Mouse (Mus musculus) CH12.LX (cell line): Measurements from ENCODE around the gene Stx8. TPM values are rescaled to one million over a fixed set of nuclear protein-coding genes. Genes with fewer than 3 reads are reported as not detected.

Experiments
- DNase-seq: peaks from one replicate; pipeline ENCODE4 v3.0.0-alpha.2; 2013; ENCODE audit errors: extremely low read depth
- H3K27ac ChIP-seq: 2 replicates; pipeline ENCODE4 v1.5.1; 2012; ENCODE audit warnings: low read depth, mild to moderate bottlenecking, control low read depth, moderate library complexity; ENCODE audit not compliant: insufficient read depth
- H3K27me3 ChIP-seq: replicated peaks from 2 replicates; pipeline ENCODE3; 2012; ENCODE audit warnings: inconsistent platforms
- H3K36me3 ChIP-seq, 2 experiments: replicated peaks in 1 of 2; 2 replicates each; pipeline versions ENCODE3 to v1.6.1; 2012; ENCODE audit warnings: inconsistent platforms in 1 of 2, low read length in 1 of 2, mild to moderate bottlenecking in 1 of 2, mixed read lengths in 1 of 2, moderate library complexity in 1 of 2; ENCODE audit not compliant: control insufficient read depth in 1 of 2, insufficient read depth in 1 of 2
- H3K4me1 ChIP-seq, 2 experiments: 2 replicates each; pipeline ENCODE4 v1.6.1; 2012; ENCODE audit warnings: inconsistent platforms in 1 of 2, moderate library complexity in 1 of 2; ENCODE audit not compliant: insufficient read depth in 2 of 2, control insufficient read depth in 1 of 2
- H3K4me2 ChIP-seq: 2 replicates; pipeline ENCODE4 v1.6.1; 2012; ENCODE audit warnings: low read depth, mild to moderate bottlenecking, control low read depth; ENCODE audit not compliant: poor library complexity, insufficient read depth, severe bottlenecking
- H3K4me3 ChIP-seq, 3 experiments: fragments of 150-350 bp in 1 of 3; sonication (generic) in 1 of 3; replicated peaks in 1 of 3; 2 replicates each; pipeline versions ENCODE3 to v1.5.1; 2011 to 2012; ENCODE audit warnings: low read depth in 2 of 3, low read length in 2 of 3, mild to moderate bottlenecking in 2 of 3, moderate library complexity in 2 of 3, control low read depth in 1 of 3, improper control_type of control experiment in 1 of 3, inconsistent platforms in 1 of 3, mixed read lengths in 1 of 3; ENCODE audit not compliant: poor library complexity in 1 of 3
- H3K79me2 ChIP-seq: replicated peaks from 2 replicates; pipeline ENCODE4 v1.6.1; 2012; ENCODE audit warnings: mild to moderate bottlenecking, moderate library complexity; ENCODE audit not compliant: control insufficient read depth, poor library complexity, insufficient read depth, severe bottlenecking; ENCODE audit errors: extremely low read depth
- H3K9ac ChIP-seq: 2 replicates; pipeline ENCODE4 v1.6.1; 2012; ENCODE audit warnings: low read depth, mild to moderate bottlenecking, control low read depth, moderate library complexity; ENCODE audit not compliant: insufficient read depth
- H3K9me3 ChIP-seq: replicated peaks from 2 replicates; pipeline ENCODE3; 2012; ENCODE audit warnings: low read length, inconsistent platforms, mixed read lengths
- CHD1 ChIP-seq: IDR thresholded peaks from 2 replicates; pipeline ENCODE4 v1.6.1; 2012; ENCODE audit warnings: low read depth, low read length, improper control_type of control experiment, inconsistent platforms
- CHD2 ChIP-seq: IDR thresholded peaks from 2 replicates; pipeline ENCODE4 v1.6.1; 2011; ENCODE audit warnings: low read length, improper control_type of control experiment
- CTCF ChIP-seq, 2 experiments: IDR thresholded peaks in 1 of 2; conservative IDR thresholded peaks in 1 of 2; 2 replicates each; pipeline ENCODE4 v1.5.1; 2011 to 2012; ENCODE audit warnings: low read depth in 2 of 2, low read length in 2 of 2, improper control_type of control experiment in 1 of 2, inconsistent platforms in 1 of 2, mild to moderate bottlenecking in 1 of 2, moderate library complexity in 1 of 2
- E2F4 ChIP-seq: IDR thresholded peaks from 2 replicates; pipeline ENCODE4 v1.6.1; 2011; ENCODE audit warnings: low read depth, low read length, improper control_type of control experiment; ENCODE audit not compliant: insufficient replicate concordance
- ELF1 ChIP-seq: IDR thresholded peaks from 2 replicates; pipeline ENCODE4 v1.6.1; 2014; ENCODE audit warnings: low read depth, mild to moderate bottlenecking, inconsistent platforms, low read length, improper control_type of control experiment
- EP300 ChIP-seq: IDR thresholded peaks from 2 replicates; pipeline ENCODE4 v1.6.1; 2011; ENCODE audit warnings: low read length, improper control_type of control experiment
- ETS1 ChIP-seq: conservative IDR thresholded peaks from 2 replicates; pipeline ENCODE4 v1.6.1; 2012; ENCODE audit warnings: low read depth, mild to moderate bottlenecking, inconsistent platforms, low read length, improper control_type of control experiment, moderate library complexity
- HCFC1 ChIP-seq: IDR thresholded peaks from 2 replicates; pipeline ENCODE4 v1.6.1; 2012; ENCODE audit warnings: low read depth, mild to moderate bottlenecking, inconsistent platforms, low read length, improper control_type of control experiment
- IRF4 ChIP-seq: IDR thresholded peaks from 2 replicates; pipeline ENCODE4 v1.6.1; 2014; ENCODE audit warnings: low read depth, mild to moderate bottlenecking, inconsistent platforms, low read length, improper control_type of control experiment
- JUND ChIP-seq: conservative IDR thresholded peaks from 2 replicates; pipeline ENCODE4 v1.6.1; 2011; ENCODE audit warnings: low read depth, low read length, improper control_type of control experiment
- KAT2A ChIP-seq: IDR thresholded peaks from 2 replicates; pipeline ENCODE4 v1.6.1; 2012; ENCODE audit warnings: low read length, improper control_type of control experiment, inconsistent platforms; ENCODE audit not compliant: insufficient replicate concordance
- MAFK ChIP-seq: IDR thresholded peaks from 2 replicates; pipeline ENCODE4 v1.6.1; 2011; ENCODE audit warnings: low read length, improper control_type of control experiment; ENCODE audit not compliant: insufficient replicate concordance
- MAX ChIP-seq: IDR thresholded peaks from 2 replicates; pipeline ENCODE4 v1.6.1; 2011; ENCODE audit warnings: low read length, improper control_type of control experiment
- MAZ ChIP-seq: IDR thresholded peaks from 2 replicates; pipeline ENCODE4 v1.6.1; 2012; ENCODE audit warnings: low read depth, mild to moderate bottlenecking, inconsistent platforms, low read length, improper control_type of control experiment, moderate library complexity
- MYC ChIP-seq: IDR thresholded peaks from 2 replicates; pipeline ENCODE4 v1.6.1; 2011; ENCODE audit warnings: low read depth, mild to moderate bottlenecking, improper control_type of control experiment, low read length
- NRF1 ChIP-seq: IDR thresholded peaks from 2 replicates; pipeline ENCODE4 v1.6.1; 2014; ENCODE audit warnings: low read depth, mild to moderate bottlenecking, inconsistent platforms, low read length, improper control_type of control experiment, moderate library complexity
- POLR2A ChIP-seq: IDR thresholded peaks from 2 replicates; pipeline ENCODE4 v1.6.1; 2011; ENCODE audit warnings: low read depth, mild to moderate bottlenecking, improper control_type of control experiment, low read length
- POLR2AphosphoS2 ChIP-seq: IDR thresholded peaks from 2 replicates; pipeline ENCODE4 v1.6.1; 2011; ENCODE audit warnings: low read depth, low read length, improper control_type of control experiment
- RAD21 ChIP-seq: IDR thresholded peaks from 2 replicates; pipeline ENCODE4 v1.6.1; 2011; ENCODE audit warnings: low read depth, mild to moderate bottlenecking, low read length, improper control_type of control experiment, moderate library complexity
- RCOR1 ChIP-seq: conservative IDR thresholded peaks from 2 replicates; pipeline ENCODE4 v1.6.1; 2012; ENCODE audit warnings: low read depth, mild to moderate bottlenecking, inconsistent platforms, low read length, improper control_type of control experiment
- SIN3A ChIP-seq: IDR thresholded peaks from 2 replicates; pipeline ENCODE4 v1.6.1; 2012; ENCODE audit warnings: low read length, improper control_type of control experiment, inconsistent platforms
- TBP ChIP-seq: conservative IDR thresholded peaks from 2 replicates; pipeline ENCODE4 v1.6.1; 2011; ENCODE audit warnings: low read depth, low read length, improper control_type of control experiment
- USF1 ChIP-seq: IDR thresholded peaks from 2 replicates; pipeline ENCODE4 v1.6.1; 2014; ENCODE audit warnings: low read depth, mild to moderate bottlenecking, inconsistent platforms, low read length, improper control_type of control experiment
- USF2 ChIP-seq: conservative IDR thresholded peaks from 2 replicates; pipeline ENCODE4 v1.6.1; 2011; ENCODE audit warnings: low read depth, low read length, improper control_type of control experiment
- dilution Hi-C: fragments of 300-500 bp; cut with MboI; formaldehyde crosslinking; loops from 2 replicates; pipeline ENCODE4 v1.14.3; 2020; ENCODE audit warnings: low sequenced_read_pairs; ENCODE audit not compliant: extremely low pct_unique_long_range_greater_than_20kb, extremely low pct_ligation_motif_present
- in situ Hi-C: fragments of 300-500 bp; cut with MboI; formaldehyde crosslinking; loops from 3 replicates; pipeline ENCODE4 v1.14.3; 2019; ENCODE audit warnings: low sequenced_read_pairs, low pct_ligation_motif_present, low pct_unique_long_range_greater_than_20kb, mixed read lengths
- polyA plus RNA-seq: library from polyadenylated mRNA; unstranded; fragments of >175 nt; gene quantifications from 2 replicates; pipeline ENCODE4 v1.2.1, GENCODE M21; 2012; ENCODE audit warnings: low read depth; ENCODE audit not compliant: insufficient read length
- total RNA-seq, 2 experiments: library from RNA; depleted of rRNA; stranded (reverse); fragments of 300-350 nt in 1 of 2; fragments of >200 nt in 1 of 2; gene quantifications; 2 replicates each; pipeline ENCODE4 v1.2.3; 2012 to 2014

Gene Stx8
- total and polyA plus RNA-seq, 3 experiments, result 31.8 to 57.9 (median 35.2) TPM

- dilution Hi-C loops, result no loop called here
- Histone ChIP-seq H3K4me3 (no peak overlapping the region), H3K9ac (no peak overlapping the region), H3K27me3 (no peaks in the 10 kb centered on the region), H3K4me1 (peaks cover 3% of the 10 kb centered on the region in 2 experiments; a peak in 3 of 4 replicates), H3K4me2 (no peak overlapping the region), H3K36me3 (no peaks in the 10 kb centered on the region), H3K79me2 (no peaks in the 10 kb centered on the region), H3K27ac (no peak overlapping the region), H3K9me3 (peaks cover 2% of the 10 kb centered on the region)
- TF ChIP-seq CHD2 (no peak), E2F4 (no peak), NRF1 (no peak), IRF4 (no peak), SIN3A (no peak), ELF1 (no peak), USF1 (no peak), TBP (no peak), MAFK (no peak), POLR2AphosphoS2 (no peak), MYC (no peak)
- in situ Hi-C loops, result no loop called here
- DNase-seq, result no peak
Measured at GRCm38 (mm10) chr11:68226654-68227057, 260.7 kb downstream of the Stx8 start.

GRCm38 (mm10) chr11:68227837-68228236 lies 261.8 kb downstream of the Stx8 start:
- DNase-seq, result no peak
- TF ChIP-seq MYC (no peak), MAZ (no peak), E2F4 (no peak), RAD21 (no peak), SIN3A (no peak), POLR2A (no peak), IRF4 (no peak), MAX (no peak), HCFC1 (no peak), ETS1 (no peak), TBP (no peak), JUND (no peak), RCOR1 (no peak), KAT2A (no peak), CTCF (conservative IDR thresholded peaks at IDR 0.05 in 1 of 2, IDR thresholded peaks at IDR 0.05 in 1 of 2; ENCODE audit: low read depth in 2 of 2, low read length in 2 of 2) (no peak), ELF1 (no peak), USF2 (no peak), EP300 (no peak), CHD1 (no peak)
- Histone ChIP-seq H3K36me3 (no peaks in the 10 kb centered on the region), H3K9me3 (peaks cover 4% of the 10 kb centered on the region), H3K4me2 (no peak overlapping the region), H3K27ac (no peak overlapping the region), H3K27me3 (no peaks in the 10 kb centered on the region), H3K9ac (no peak overlapping the region), H3K4me1 (peaks cover 3% of the 10 kb centered on the region in 2 experiments; a peak in 3 of 4 replicates), H3K4me3 (no peak overlapping the region), H3K79me2 (no peaks in the 10 kb centered on the region)
- dilution Hi-C loops, result no loop called here
- in situ Hi-C loops, result no loop called here
